Mouse (Mus musculus): ENCODE measurements around the gene Pom121.

The Pom121 gene

GRCm38 (mm10) chr5:135394004-135394823 lies at the start of gene Pom121:
Gene Pom121 (minus strand): TSS chr5:135394546.
- peak; percentile 91 for DNase-seq (ENCODE audit: low spot score)

- DNase-seq (ENCODE audit: low spot score): no peak
Observed at GRCm38 (mm10) chr5:135442430-135442829, 48.1 kb upstream of the Pom121 start.

- no peak for DNase-seq (ENCODE audit: low spot score)
Observed at GRCm38 (mm10) chr5:135435039-135435438, 40.7 kb upstream of the Pom121 start.

- no peak for DNase-seq (ENCODE audit: low spot score)
Observed at GRCm38 (mm10) chr5:135433861-135434260, 39.5 kb upstream of the Pom121 start.

GRCm38 (mm10) chr5:135431111-135431510 lies 36.8 kb upstream of the Pom121 start:
- DNase-seq (ENCODE audit: low spot score): no peak

- peak; percentile 44 for DNase-seq (ENCODE audit: low spot score)
Observed at GRCm38 (mm10) chr5:135428786-135429185, 34.4 kb upstream of the Pom121 start.

- DNase-seq (ENCODE audit: low spot score): no peak
Observed at GRCm38 (mm10) chr5:135410266-135410665, 15.9 kb upstream of the Pom121 start.

GRCm38 (mm10) chr5:135408114-135408513 lies 13.8 kb upstream of the Pom121 start:
- no peak for DNase-seq (ENCODE audit: low spot score)

GRCm38 (mm10) chr5:135405437-135405836 lies 11.1 kb upstream of the Pom121 start:
- no peak for DNase-seq (ENCODE audit: low spot score)

- DNase-seq (ENCODE audit: low spot score): peak; percentile 58
Observed at GRCm38 (mm10) chr5:135404623-135405022, 10.3 kb upstream of the Pom121 start.

GRCm38 (mm10) chr5:135400244-135400643 lies 5.9 kb upstream of the Pom121 start:
- DNase-seq (ENCODE audit: low spot score): peak; percentile 92

GRCm38 (mm10) chr5:135399382-135399781 lies 5.0 kb upstream of the Pom121 start:
- no peak for DNase-seq (ENCODE audit: low spot score)

- peak; percentile 76 for DNase-seq (ENCODE audit: low spot score)
Observed at GRCm38 (mm10) chr5:135395826-135396225, 1.5 kb upstream of the Pom121 start.

- no peak for DNase-seq (ENCODE audit: low spot score)
Observed at GRCm38 (mm10) chr5:135383771-135384170, 10.6 kb downstream of the Pom121 start.

- DNase-seq (ENCODE audit: low spot score): no peak
Observed at GRCm38 (mm10) chr5:135382746-135383145, 11.6 kb downstream of the Pom121 start.

- no peak for DNase-seq (ENCODE audit: low spot score)
Observed at GRCm38 (mm10) chr5:135381356-135381925, 12.9 kb downstream of the Pom121 start.

- no peak for DNase-seq (ENCODE audit: low spot score)
Observed at GRCm38 (mm10) chr5:135380681-135381080, 13.7 kb downstream of the Pom121 start.

- no peak for DNase-seq (ENCODE audit: low spot score)
Observed at GRCm38 (mm10) chr5:135376341-135376740, 18.0 kb downstream of the Pom121 start.

- DNase-seq (ENCODE audit: low spot score): no peak
Observed at GRCm38 (mm10) chr5:135375167-135375566, 19.2 kb downstream of the Pom121 start.

- DNase-seq (ENCODE audit: low spot score): no peak
Observed at GRCm38 (mm10) chr5:135373601-135374000, 20.7 kb downstream of the Pom121 start.

- no peak for DNase-seq (ENCODE audit: low spot score)
Observed at GRCm38 (mm10) chr5:135371195-135371594, 23.2 kb downstream of the Pom121 start.

- DNase-seq (ENCODE audit: low spot score): peak; percentile 98
Observed at GRCm38 (mm10) chr5:135369787-135370654, 24.3 kb downstream of the Pom121 start, which contains the start of gene Nsun5. Gene Nsun5 (plus strand): TSS chr5:135369953.

Measured in retina, embryonic 14.5 days (tissue).